Mouse (Mus musculus): Measurements from ENCODE around the gene Smpd2. TPM values are rescaled to one million over a fixed set of nuclear protein-coding genes. Genes with fewer than 3 reads are reported as not detected.
"Not testable (repeated sequence)": the region's sequence is repeated elsewhere in the genome, so short reads cannot be mapped to it uniquely, and the experiment has no call there.

Smpd2 gene
- polyA plus RNA-seq, 1 experiment, result 121 TPM

DNA sequence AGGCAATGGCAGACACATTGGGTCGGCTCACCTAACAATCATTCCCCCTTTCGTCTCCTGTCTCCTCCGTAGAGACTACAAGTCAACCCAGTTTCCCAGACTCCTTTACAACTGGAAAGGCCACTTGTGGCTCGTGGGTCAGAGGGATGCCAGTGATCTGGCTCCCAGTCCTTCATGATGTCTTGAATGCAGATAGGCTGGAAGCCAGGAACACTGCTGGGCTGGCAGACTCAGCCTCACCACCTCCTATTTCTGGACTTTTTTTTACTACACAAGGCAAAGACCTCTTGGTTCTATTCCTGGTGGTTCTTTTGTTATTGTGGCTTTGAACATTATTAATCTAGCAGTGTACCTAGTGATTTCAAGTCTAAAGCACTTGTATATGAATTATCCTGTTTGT, 24.1 kb upstream of the Smpd2 start:
- no peak for TF ChIP-seq POLR2A (IDR thresholded peaks at IDR 0.05; ENCODE audit: low read depth, low read length)
- TF ChIP-seq CTCF (IDR thresholded peaks at IDR 0.05; ENCODE audit: extremely low read depth, insufficient read length, insufficient replicate concordance, low read depth, low read length), result no peak
- H3K4me1 ChIP-seq (ENCODE audit: control insufficient read depth, insufficient read depth, insufficient read length, low read length), result no peaks in the 10 kb centered on the region
- WGBS, result 72% methylated on average over 4 of the region's 4 CpGs
- H3K27ac ChIP-seq (ENCODE audit: insufficient read depth, low read depth, low read length), result no peak overlapping the region
- no peak overlapping the region for H3K4me3 ChIP-seq (ENCODE audit: low read depth, low read length)
- no peaks in the 10 kb centered on the region for H3K27me3 ChIP-seq (ENCODE audit: control insufficient read depth, insufficient read depth, low read length)
- H3K36me3 ChIP-seq (ENCODE audit: control insufficient read depth, insufficient read depth, low read length), result no peaks in the 10 kb centered on the region

DNA sequence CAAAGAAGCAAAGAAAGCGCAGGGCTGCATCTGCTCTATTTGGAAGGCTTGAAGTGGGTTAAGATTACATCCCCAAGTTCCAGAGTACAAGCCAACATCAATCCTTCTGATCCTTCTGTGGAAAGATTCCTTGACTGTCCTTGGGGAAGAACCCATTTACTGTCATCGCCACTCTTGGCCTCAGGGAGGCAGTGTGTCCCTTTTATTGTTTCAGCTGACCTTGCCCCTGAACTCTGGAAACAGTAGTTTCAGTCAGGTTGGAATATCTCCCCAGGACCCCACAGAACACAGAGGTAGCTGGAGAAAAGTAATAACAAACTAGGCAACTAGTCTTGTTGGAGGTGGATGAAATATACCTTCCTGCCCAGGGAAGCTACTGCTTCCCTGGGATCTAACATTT, 19.0 kb upstream of the Smpd2 start:
- no peaks in the 10 kb centered on the region for H3K36me3 ChIP-seq (ENCODE audit: control insufficient read depth, insufficient read depth, low read length)
- no peak overlapping the region for H3K27ac ChIP-seq (ENCODE audit: insufficient read depth, low read depth, low read length)
- H3K27me3 ChIP-seq (ENCODE audit: control insufficient read depth, insufficient read depth, low read length), result no peaks in the 10 kb centered on the region
- no peaks in the 10 kb centered on the region for H3K4me1 ChIP-seq (ENCODE audit: control insufficient read depth, insufficient read depth, insufficient read length, low read length)
- no peak overlapping the region for H3K4me3 ChIP-seq (ENCODE audit: low read depth, low read length)
- TF ChIP-seq CTCF (IDR thresholded peaks at IDR 0.05; ENCODE audit: extremely low read depth, insufficient read length, insufficient replicate concordance, low read depth, low read length) (peak; percentile 35; the same call in 1 of the 2 replicates), POLR2A (IDR thresholded peaks at IDR 0.05; ENCODE audit: low read depth, low read length) (no peak)
- 50% methylated on average over 2 of the region's 2 CpGs for WGBS

DNA sequence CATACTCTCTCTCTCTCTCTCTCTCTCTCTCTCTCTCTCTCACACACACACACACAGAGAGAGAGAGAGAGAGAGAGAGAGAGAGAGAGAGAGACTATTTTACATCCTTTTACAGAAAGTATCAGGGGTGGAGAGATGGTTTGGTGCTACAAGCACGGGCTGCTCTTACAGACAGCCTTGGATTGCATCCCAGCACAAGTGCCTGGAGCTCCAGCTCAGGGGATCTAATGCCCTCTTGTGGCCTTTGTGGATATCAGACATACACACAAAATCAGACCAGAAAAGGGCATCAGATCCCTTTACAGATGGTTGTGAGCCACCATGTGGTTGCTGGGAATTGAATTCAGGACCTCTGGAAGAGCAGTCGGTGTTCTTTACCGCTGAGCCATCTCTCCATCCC, 15.3 kb upstream of the Smpd2 start:
- H3K4me1 ChIP-seq (ENCODE audit: control insufficient read depth, insufficient read depth, insufficient read length, low read length); H3K27ac ChIP-seq (ENCODE audit: insufficient read depth, low read depth, low read length); H3K4me3 ChIP-seq (ENCODE audit: low read depth, low read length); H3K36me3 ChIP-seq (ENCODE audit: control insufficient read depth, insufficient read depth, low read length); H3K27me3 ChIP-seq (ENCODE audit: control insufficient read depth, insufficient read depth, low read length): not testable (repeated sequence)
- 4% methylated on average over 3 of the region's 3 CpGs for WGBS
- peak; percentile 71; the same call in 1 of the 2 replicates for TF ChIP-seq CTCF (IDR thresholded peaks at IDR 0.05; ENCODE audit: extremely low read depth, insufficient read length, insufficient replicate concordance, low read depth, low read length)

DNA sequence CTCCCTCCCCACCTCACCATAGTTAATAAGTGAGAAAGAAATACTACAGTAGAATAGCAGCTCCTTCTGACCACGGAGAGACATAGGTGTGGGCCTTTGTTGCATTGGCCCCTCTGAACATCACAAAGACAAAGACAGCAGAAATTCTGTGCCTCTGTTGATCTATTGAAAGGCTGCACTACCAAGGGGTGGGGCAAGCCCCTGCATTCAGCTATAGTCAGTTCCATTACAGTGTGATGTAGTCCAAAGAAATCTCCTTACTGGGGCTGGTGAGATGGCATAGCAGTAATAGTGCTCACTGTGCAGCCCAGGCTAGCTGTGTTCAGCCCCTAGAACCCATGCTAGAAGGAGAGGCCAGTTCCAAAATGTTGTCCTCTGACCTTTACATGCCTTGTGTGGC, 14.8 kb upstream of the Smpd2 start:
- H3K4me1 ChIP-seq (ENCODE audit: control insufficient read depth, insufficient read depth, insufficient read length, low read length), result no peaks in the 10 kb centered on the region
- no peak for TF ChIP-seq CTCF (IDR thresholded peaks at IDR 0.05; ENCODE audit: extremely low read depth, insufficient read length, insufficient replicate concordance, low read depth, low read length)
- TF ChIP-seq POLR2A (IDR thresholded peaks at IDR 0.05; ENCODE audit: low read depth, low read length), result no peak
- no peak overlapping the region for H3K4me3 ChIP-seq (ENCODE audit: low read depth, low read length)
- 88% methylated on average over 1 of the region's 1 CpGs for WGBS
- no peaks in the 10 kb centered on the region for H3K36me3 ChIP-seq (ENCODE audit: control insufficient read depth, insufficient read depth, low read length)
- no peak overlapping the region for H3K27ac ChIP-seq (ENCODE audit: insufficient read depth, low read depth, low read length)
- no peaks in the 10 kb centered on the region for H3K27me3 ChIP-seq (ENCODE audit: control insufficient read depth, insufficient read depth, low read length)

DNA sequence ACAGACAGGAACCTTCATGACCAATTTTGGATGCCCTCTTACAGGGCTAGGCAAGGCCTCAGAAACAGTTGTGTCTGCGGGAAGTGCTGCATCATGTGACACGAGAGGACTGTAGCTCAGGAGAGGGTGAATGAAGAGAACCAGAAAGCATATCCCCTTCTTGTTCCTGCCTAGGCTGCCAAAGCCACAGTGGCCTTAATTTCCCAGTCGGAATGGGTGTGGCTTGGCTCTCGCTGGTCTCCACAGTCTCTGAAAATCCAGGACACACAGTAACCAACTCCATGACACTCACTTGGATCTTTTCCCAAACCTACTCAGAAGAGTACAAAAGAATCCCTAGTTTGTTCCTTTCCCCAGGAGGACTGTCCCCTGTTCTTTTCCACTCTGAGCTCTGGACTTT, 10.8 kb upstream of the Smpd2 start:
- no peaks in the 10 kb centered on the region for H3K4me1 ChIP-seq (ENCODE audit: control insufficient read depth, insufficient read depth, insufficient read length, low read length)
- H3K27ac ChIP-seq (ENCODE audit: insufficient read depth, low read depth, low read length), result no peak overlapping the region
- no peak overlapping the region for H3K4me3 ChIP-seq (ENCODE audit: low read depth, low read length)
- no peaks in the 10 kb centered on the region for H3K36me3 ChIP-seq (ENCODE audit: control insufficient read depth, insufficient read depth, low read length)
- no peak for TF ChIP-seq POLR2A (IDR thresholded peaks at IDR 0.05; ENCODE audit: low read depth, low read length)
- TF ChIP-seq CTCF (IDR thresholded peaks at IDR 0.05; ENCODE audit: extremely low read depth, insufficient read length, insufficient replicate concordance, low read depth, low read length), result no peak
- WGBS, result 34% methylated on average over 4 of the region's 4 CpGs
- no peaks in the 10 kb centered on the region for H3K27me3 ChIP-seq (ENCODE audit: control insufficient read depth, insufficient read depth, low read length)

DNA sequence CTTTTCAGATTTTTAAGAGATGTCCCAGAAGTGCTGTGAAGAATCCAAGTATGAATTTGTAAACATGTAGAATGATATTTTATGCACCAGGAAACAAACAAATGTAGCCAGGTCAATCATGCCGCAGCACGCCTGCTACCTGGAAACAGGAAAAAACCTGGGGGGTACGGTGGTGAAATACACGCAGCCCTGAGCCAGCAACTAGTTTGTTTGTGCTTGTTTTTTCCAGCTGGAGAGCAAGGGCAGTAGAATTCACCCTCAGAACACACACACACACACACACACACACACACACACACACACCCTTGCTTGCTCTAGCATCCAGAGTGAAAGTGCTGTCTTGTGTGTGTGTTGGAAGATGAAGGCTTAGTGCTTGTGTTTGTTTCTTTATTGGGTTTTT, 942 bp upstream of the Smpd2 start:
- no peak overlapping the region for H3K4me3 ChIP-seq (ENCODE audit: low read depth, low read length)
- no peak for TF ChIP-seq CTCF (IDR thresholded peaks at IDR 0.05; ENCODE audit: extremely low read depth, insufficient read length, insufficient replicate concordance, low read depth, low read length)
- no peak for TF ChIP-seq POLR2A (IDR thresholded peaks at IDR 0.05; ENCODE audit: low read depth, low read length)
- H3K36me3 ChIP-seq (ENCODE audit: control insufficient read depth, insufficient read depth, low read length), result peaks cover 19% of the 10 kb centered on the region
- H3K27me3 ChIP-seq (ENCODE audit: control insufficient read depth, insufficient read depth, low read length), result no peaks in the 10 kb centered on the region
- H3K27ac ChIP-seq (ENCODE audit: insufficient read depth, low read depth, low read length), result no peak overlapping the region
- peaks cover 19% of the 10 kb centered on the region for H3K4me1 ChIP-seq (ENCODE audit: control insufficient read depth, insufficient read depth, insufficient read length, low read length)
- WGBS, result 10% methylated on average over 4 of the region's 4 CpGs

DNA sequence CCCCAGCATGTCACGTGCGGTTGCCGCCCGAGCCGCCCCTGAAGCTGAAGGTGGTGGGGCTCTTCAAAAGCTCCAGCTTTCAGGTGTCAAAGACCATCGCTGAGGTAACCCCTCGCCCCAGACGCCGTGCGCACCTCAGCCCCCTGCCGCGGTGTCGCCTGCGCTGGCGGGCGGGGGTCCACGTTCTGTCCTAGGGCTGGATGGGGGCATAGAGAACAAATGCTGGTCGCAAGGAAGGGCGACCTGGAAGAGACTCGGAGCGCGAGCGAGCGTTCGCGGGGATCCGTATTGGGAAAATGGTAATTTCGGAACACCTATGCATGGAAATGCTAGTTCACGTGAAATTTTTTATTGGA, 327 bp upstream of the Smpd2 start:
- Histone ChIP-seq H3K27me3 (ENCODE audit: control insufficient read depth, insufficient read depth, low read length) (no peaks in the 10 kb centered on the region), H3K4me1 (ENCODE audit: control insufficient read depth, insufficient read depth, insufficient read length, low read length) (peaks cover 19% of the 10 kb centered on the region), H3K4me3 (ENCODE audit: low read depth, low read length) (peak overlapping the region; percentile 85), H3K36me3 (ENCODE audit: control insufficient read depth, insufficient read depth, low read length) (peaks cover 25% of the 10 kb centered on the region), H3K27ac (ENCODE audit: insufficient read depth, low read depth, low read length) (no peak overlapping the region)
- under 1% methylated on average over 29 of the region's 29 CpGs for WGBS
- TF ChIP-seq CTCF (IDR thresholded peaks at IDR 0.05; ENCODE audit: extremely low read depth, insufficient read length, insufficient replicate concordance, low read depth, low read length) (no peak), POLR2A (IDR thresholded peaks at IDR 0.05; ENCODE audit: low read depth, low read length) (no peak)

DNA sequence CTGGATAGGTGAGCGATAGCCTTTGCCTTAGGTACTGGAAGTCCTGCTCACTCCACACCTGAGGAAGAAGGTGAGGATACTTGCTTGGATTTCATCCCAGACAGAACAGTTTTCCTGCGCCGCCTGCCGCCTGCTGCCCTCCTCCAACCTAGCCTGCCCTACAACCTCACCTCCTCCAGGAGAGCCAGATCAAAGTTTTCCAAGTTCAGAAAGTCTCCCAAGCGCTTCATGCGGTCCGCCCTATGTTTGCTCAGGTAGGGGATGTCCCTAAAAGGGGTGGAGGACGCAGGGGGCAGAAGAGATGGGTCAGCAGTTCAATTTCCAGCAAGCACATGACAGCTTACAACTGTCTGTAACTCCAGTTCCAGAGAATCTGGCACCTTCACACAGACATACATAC, 875 bp downstream of the Smpd2 start:
- Histone ChIP-seq H3K27ac (ENCODE audit: insufficient read depth, low read depth, low read length) (peak overlapping the region; percentile 87), H3K27me3 (ENCODE audit: control insufficient read depth, insufficient read depth, low read length) (no peaks in the 10 kb centered on the region), H3K36me3 (ENCODE audit: control insufficient read depth, insufficient read depth, low read length) (peaks cover 32% of the 10 kb centered on the region), H3K4me1 (ENCODE audit: control insufficient read depth, insufficient read depth, insufficient read length, low read length) (peaks cover 19% of the 10 kb centered on the region), H3K4me3 (ENCODE audit: low read depth, low read length) (peak overlapping the region; percentile 85)
- 0 out of 2 replicates have a peak, but pooled peaks have one; percentile 18 for TF ChIP-seq POLR2A (IDR thresholded peaks at IDR 0.05; ENCODE audit: low read depth, low read length)
- peak; percentile 36; the same call in 1 of the 2 replicates for TF ChIP-seq CTCF (IDR thresholded peaks at IDR 0.05; ENCODE audit: extremely low read depth, insufficient read length, insufficient replicate concordance, low read depth, low read length)
- WGBS, result 6% methylated on average over 8 of the region's 8 CpGs
